Mouse (Mus musculus) ES-E14 (cell line): ENCODE data around the gene Bmp6. TPM values are rescaled to one million over a fixed set of nuclear protein-coding genes. Genes with fewer than 3 reads are reported as not detected.

Experiments
- DNase-seq: peaks from one replicate; pipeline ENCODE4 v3.0.0-alpha.2; 2013; ENCODE audit warnings: low read depth, low spot score
- H3K27ac ChIP-seq: 2 replicates; pipeline ENCODE4 v1.5.1; 2012; ENCODE audit warnings: low read depth, mild to moderate bottlenecking, low read length, moderate library complexity, mixed read lengths; ENCODE audit not compliant: poor library complexity, insufficient read depth, severe bottlenecking
- H3K36me3 ChIP-seq: 2 replicates; pipeline ENCODE4 v1.6.1; 2012; ENCODE audit warnings: mild to moderate bottlenecking, low read length, moderate library complexity, mixed read lengths; ENCODE audit not compliant: control insufficient read depth, poor library complexity, insufficient read depth, severe bottlenecking
- H3K4me1 ChIP-seq, 2 experiments: fragments of 150-350 bp in 1 of 2; sonication (generic) in 1 of 2; 2 replicates each; pipeline ENCODE4 v1.6.1; 2012; ENCODE audit warnings: low read length in 2 of 2, mild to moderate bottlenecking in 1 of 2, mixed read lengths in 1 of 2; ENCODE audit not compliant: control insufficient read depth in 2 of 2, insufficient read depth in 2 of 2, poor library complexity in 1 of 2
- H3K4me3 ChIP-seq, 2 experiments: fragments of 150-350 bp in 1 of 2; sonication (generic) in 1 of 2; 2 replicates each; pipeline ENCODE4 v1.5.1; 2012; ENCODE audit warnings: low read length in 2 of 2, low read depth in 1 of 2, mild to moderate bottlenecking in 1 of 2, mixed read lengths in 1 of 2; ENCODE audit not compliant: insufficient read depth in 1 of 2, poor library complexity in 1 of 2, severe bottlenecking in 1 of 2
- H3K9ac ChIP-seq: 2 replicates; pipeline ENCODE4 v1.6.1; 2012; ENCODE audit warnings: low read depth, mild to moderate bottlenecking, low read length, mixed read lengths; ENCODE audit not compliant: poor library complexity, insufficient read depth, severe bottlenecking
- H3K9me3 ChIP-seq: fragments of 150-350 bp; sonication (generic); 2 replicates; pipeline ENCODE4 v1.6.1; 2012; ENCODE audit warnings: low read depth, mild to moderate bottlenecking, low read length; ENCODE audit not compliant: control insufficient read depth, insufficient read depth
- CHD2 ChIP-seq: IDR thresholded peaks from 2 replicates; pipeline ENCODE4 v1.6.1; 2014; ENCODE audit warnings: mild to moderate bottlenecking, low read depth, low read length, inconsistent platforms
- HCFC1 ChIP-seq: IDR thresholded peaks from 2 replicates; pipeline ENCODE4 v1.6.1; 2012; ENCODE audit warnings: low read length, inconsistent platforms, borderline replicate concordance; ENCODE audit not compliant: insufficient read depth
- MAFK ChIP-seq: IDR thresholded peaks from 2 replicates; pipeline ENCODE4 v1.6.1; 2014; ENCODE audit warnings: mild to moderate bottlenecking, low read depth, low read length, inconsistent platforms; ENCODE audit not compliant: insufficient read depth
- ZC3H11A ChIP-seq: IDR thresholded peaks from 2 replicates; pipeline ENCODE4 v1.6.1; 2012; ENCODE audit warnings: low read depth, mild to moderate bottlenecking, inconsistent platforms, low read length, borderline replicate concordance
- ZNF384 ChIP-seq: IDR thresholded peaks from 2 replicates; pipeline ENCODE4 v1.6.1; 2012; ENCODE audit warnings: low read depth, low read length, inconsistent platforms
- in situ Hi-C, 2 experiments: fragments of 600-800 bp; cut with MboI; formaldehyde crosslinking; loops; one replicate each; pipeline ENCODE4 v1.15.1; 2025; ENCODE audit warnings: low sequenced_read_pairs in 2 of 2, inconsistent platforms in 1 of 2; ENCODE audit not compliant: unreplicated experiment in 2 of 2
- total RNA-seq: library from RNA; depleted of rRNA; stranded (reverse); fragments of 300-350 nt; gene quantifications from 2 replicates; pipeline ENCODE4 v1.2.3, GENCODE M21; 2012

Bmp6 gene
- total RNA-seq, 1 experiment, result 2.1 TPM

DNA sequence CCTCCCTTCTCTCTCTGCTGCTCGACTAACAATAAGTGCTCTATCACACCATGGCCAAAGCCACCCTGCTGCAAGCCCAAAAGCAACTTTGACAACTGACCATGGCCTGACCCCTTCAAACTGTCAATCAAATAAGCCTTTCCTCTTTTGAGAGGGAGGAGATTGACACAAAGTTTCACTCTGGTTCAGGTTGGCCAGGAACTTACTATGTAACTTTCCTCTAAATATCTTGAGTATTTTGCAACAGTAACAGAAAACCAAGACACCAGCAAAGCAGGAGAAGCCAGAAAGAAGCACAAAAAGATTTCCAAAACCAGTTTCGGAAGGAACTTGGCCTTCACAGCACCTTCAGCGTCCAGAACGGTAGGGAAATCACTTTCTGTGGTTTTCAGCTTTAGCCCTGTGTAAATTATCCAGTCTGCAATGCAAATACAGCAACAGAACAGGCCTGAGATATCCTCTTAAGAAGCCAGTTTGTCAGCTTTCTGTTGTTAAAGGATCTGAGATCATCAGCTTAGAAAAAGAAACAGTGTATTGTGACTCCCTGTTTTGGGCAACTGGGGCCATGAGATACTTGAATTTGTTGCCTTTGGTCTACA is 177.2 kb downstream of the Bmp6 start:
- in situ Hi-C loops, result no loop called here
- DNase-seq, result no peak
- no peaks in the 10 kb centered on the region for H3K9me3 ChIP-seq
- TF ChIP-seq MAFK (no peak), CHD2 (no peak), ZNF384 (no peak)
- H3K36me3 ChIP-seq, result peaks cover 40% of the 10 kb centered on the region
- peaks cover 0 to 5% of the 10 kb centered on the region in 2 experiments; a peak in 2 of 4 replicates for H3K4me1 ChIP-seq
- no peak overlapping the region for H3K9ac ChIP-seq
- H3K27ac ChIP-seq, result no peak overlapping the region
- no peak overlapping the region for H3K4me3 ChIP-seq

DNA sequence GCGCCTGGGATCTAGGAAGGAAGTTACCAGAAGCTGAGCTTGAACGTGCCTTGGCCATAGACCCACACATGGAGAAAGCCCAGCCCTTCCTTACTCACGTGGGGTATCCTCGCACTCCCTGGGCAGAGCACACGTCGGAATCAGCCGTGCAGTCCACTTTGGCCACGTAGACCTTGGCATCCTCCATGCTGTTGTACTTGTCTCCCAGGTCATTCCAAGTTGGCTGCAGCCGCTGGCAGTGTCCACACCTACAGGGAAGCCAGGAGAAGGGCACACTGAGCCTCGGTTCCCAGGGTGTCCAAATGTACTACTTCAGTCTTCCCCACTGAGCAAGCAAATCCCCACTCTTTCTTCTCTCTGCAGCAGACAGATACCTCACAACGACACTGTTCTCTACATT is 178.3 kb downstream of the Bmp6 start:
- no peaks in the 10 kb centered on the region for H3K9me3 ChIP-seq
- no peak overlapping the region for H3K4me3 ChIP-seq
- TF ChIP-seq MAFK (no peak), ZNF384 (no peak), HCFC1 (no peak), CHD2 (no peak), ZC3H11A (no peak)
- in situ Hi-C loops, result no loop called here
- DNase-seq, result no peak
- peaks cover 33% of the 10 kb centered on the region for H3K36me3 ChIP-seq
- H3K9ac ChIP-seq, result no peak overlapping the region
- peaks cover 0 to 5% of the 10 kb centered on the region in 2 experiments; a peak in 2 of 4 replicates for H3K4me1 ChIP-seq
- H3K27ac ChIP-seq, result no peak overlapping the region

DNA sequence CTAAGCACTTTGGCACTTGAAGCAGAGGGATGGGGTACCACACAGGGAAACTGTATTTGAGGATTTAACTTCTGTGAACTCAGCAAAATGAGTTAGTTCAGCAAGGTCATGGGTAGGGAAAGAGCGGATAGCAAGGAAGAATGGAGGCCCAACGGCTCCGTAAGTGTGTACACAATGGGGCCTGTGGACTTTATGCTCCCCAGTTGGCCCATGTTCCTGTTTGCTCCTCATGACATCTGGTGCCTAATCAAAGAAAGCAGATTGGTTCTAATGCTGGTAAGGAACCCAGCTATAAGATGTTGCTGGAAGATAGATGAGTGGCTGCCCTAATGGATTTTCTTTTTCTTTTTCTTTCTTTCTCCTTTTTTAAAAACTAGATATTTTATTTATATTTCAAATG is 180.4 kb downstream of the Bmp6 start:
- Histone ChIP-seq H3K4me1 (peaks cover 0 to 9% of the 10 kb centered on the region in 2 experiments; a peak in 2 of 4 replicates), H3K27ac (no peak overlapping the region), H3K36me3 (peaks cover 18% of the 10 kb centered on the region), H3K9me3 (no peaks in the 10 kb centered on the region), H3K9ac (no peak overlapping the region), H3K4me3 (no peak overlapping the region)
- in situ Hi-C loops, result no loop called here
- DNase-seq, result no peak
- TF ChIP-seq HCFC1 (no peak), ZC3H11A (no peak), MAFK (no peak), ZNF384 (no peak)

- Histone ChIP-seq H3K9me3 (no peaks in the 10 kb centered on the region), H3K36me3 (peaks cover 14% of the 10 kb centered on the region), H3K4me1 (peaks cover 0 to 9% of the 10 kb centered on the region in 2 experiments; a peak in 2 of 4 replicates), H3K27ac (no peak overlapping the region), H3K4me3 (no peak overlapping the region), H3K9ac (no peak overlapping the region)
- in situ Hi-C loops, result no loop called here
- DNase-seq, result no peak
- TF ChIP-seq ZNF384, result no peak
- no peak for TF ChIP-seq ZC3H11A
- no peak for TF ChIP-seq HCFC1
- TF ChIP-seq CHD2, result no peak
- no peak for TF ChIP-seq MAFK
These were observed 181.2 kb downstream of the Bmp6 start for GRCm38 (mm10) chr13:38526116-38526515.

- peak overlapping the region; percentile 85 to 86 for H3K4me3 ChIP-seq
- in situ Hi-C loops, result no loop called here
- no peak for DNase-seq
- peak overlapping the region; percentile 92 for H3K9ac ChIP-seq
- H3K36me3 ChIP-seq, result peaks cover 8% of the 10 kb centered on the region
- H3K27ac ChIP-seq, result no peak overlapping the region
- TF ChIP-seq MAFK (no peak), CHD2 (no peak), HCFC1 (no peak), ZNF384 (no peak), ZC3H11A (no peak)
- no peaks in the 10 kb centered on the region for H3K9me3 ChIP-seq
- peaks cover 0 to 9% of the 10 kb centered on the region in 2 experiments; a peak in 2 of 4 replicates for H3K4me1 ChIP-seq
These were observed 182.3 kb downstream of the Bmp6 start for GRCm38 (mm10) chr13:38527041-38527796.
